Mouse (Mus musculus) layer of hippocampus, adult 11-12 months (tissue): ENCODE measurements at regions not wholly inside any gene's neighbourhood (a gene's known extent, or its start where the extent isn't known, plus 50 kb on each side); places are given as distances from the start of the nearest gene placed in this dataset.

ENCODE experiments used
- DNase-seq: peaks from one replicate; pipeline ENCODE4 v3.0.0; 2022; ENCODE audit warnings: low spot score

DNA sequence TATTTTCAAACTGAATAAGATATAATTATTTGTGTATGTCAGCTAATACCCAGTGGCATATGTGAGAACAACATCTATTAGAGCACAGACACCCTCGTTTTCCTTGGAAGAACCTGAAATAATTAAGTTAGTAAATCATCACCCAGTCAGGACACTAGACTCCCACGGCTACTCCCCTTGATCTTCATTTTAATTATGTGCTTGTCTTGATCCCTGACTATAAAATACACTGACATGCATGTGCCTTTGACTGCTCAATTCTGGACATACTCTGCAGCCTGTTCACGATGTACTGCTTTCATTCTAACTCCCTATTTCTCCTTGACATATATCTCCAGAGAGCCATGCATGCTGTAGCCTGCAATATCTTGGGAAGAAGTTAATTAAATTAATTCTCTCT is 232.7 kb upstream of the Atxn7l3b start:
- DNase-seq = no peak

DNA sequence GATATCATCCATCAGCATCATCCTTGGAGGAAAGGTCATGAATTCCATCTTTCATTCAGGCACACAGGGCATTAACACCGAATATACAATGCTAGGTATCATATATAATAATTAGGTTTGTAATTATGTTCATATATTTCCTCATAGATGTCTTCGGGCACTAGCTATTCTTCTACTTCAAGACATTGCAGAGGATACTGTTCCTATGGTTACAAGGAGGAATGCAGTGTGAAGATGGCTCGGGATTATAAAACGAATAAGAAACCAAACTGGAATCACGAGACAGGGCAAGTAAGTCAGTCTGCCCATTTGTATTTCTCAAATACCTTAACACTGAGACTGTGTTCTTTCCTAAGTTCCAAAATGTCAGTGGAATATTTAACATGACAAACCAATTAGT is 231.3 kb upstream of the Atxn7l3b start:
- DNase-seq = no peak

DNA sequence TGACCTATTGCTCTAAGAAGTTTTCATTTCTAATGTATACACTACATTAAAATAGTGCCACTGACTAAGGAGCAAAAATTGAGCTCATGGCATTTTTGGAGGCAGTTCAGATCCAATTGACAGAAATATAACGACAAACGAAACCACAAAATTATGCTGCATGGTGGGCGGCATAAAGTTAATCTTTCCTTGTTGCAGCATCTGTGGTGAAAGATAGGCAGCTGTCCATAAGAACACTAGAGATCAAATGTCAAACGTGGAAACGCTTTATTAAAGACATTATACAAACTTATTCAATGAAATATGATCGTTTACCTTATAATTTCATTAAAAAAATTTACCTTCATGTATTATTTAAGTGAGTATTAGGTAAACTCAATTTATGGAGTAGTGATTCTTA is 230.2 kb upstream of the Atxn7l3b start:
- no peak for DNase-seq

DNA sequence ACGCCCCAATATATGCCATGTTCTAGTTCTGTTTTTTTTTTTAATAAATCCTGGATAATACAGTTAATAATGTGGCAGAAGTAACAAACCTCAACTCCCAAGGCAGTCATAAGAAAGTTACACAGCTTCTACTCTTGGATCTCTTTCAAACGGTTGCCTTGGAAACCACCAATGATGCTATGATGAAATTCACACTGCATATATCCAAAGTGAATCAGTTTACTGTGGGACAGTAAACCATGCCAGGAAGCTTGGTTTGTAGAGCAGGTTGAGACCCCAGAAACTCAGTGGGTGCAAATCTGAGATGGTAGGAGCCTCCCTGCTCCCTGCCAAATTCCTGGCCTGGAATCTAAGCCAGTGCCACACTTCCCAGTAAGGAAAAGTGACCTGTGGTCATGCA is 212.8 kb upstream of the Atxn7l3b start:
- DNase-seq = peak; percentile 7

DNA sequence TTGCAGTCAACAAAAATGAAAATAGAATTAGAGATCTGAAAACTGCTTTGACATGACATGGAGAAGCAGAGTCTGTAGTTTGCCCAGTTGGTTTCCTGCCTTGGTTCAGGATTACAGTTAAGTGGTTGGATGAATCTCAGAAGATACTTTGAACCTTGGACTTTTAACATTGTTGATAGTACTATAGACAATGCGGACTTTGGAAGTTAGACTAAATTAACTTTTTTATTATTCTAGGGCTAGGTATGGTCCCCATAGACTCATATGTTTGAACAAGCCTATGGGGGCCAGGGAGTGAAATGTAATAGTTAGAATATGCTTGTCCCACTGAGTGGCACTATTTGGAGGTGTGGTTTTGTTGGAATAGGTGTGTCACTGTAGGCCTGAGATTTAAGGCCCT is 186.2 kb upstream of the Atxn7l3b start:
- no peak for DNase-seq

DNA sequence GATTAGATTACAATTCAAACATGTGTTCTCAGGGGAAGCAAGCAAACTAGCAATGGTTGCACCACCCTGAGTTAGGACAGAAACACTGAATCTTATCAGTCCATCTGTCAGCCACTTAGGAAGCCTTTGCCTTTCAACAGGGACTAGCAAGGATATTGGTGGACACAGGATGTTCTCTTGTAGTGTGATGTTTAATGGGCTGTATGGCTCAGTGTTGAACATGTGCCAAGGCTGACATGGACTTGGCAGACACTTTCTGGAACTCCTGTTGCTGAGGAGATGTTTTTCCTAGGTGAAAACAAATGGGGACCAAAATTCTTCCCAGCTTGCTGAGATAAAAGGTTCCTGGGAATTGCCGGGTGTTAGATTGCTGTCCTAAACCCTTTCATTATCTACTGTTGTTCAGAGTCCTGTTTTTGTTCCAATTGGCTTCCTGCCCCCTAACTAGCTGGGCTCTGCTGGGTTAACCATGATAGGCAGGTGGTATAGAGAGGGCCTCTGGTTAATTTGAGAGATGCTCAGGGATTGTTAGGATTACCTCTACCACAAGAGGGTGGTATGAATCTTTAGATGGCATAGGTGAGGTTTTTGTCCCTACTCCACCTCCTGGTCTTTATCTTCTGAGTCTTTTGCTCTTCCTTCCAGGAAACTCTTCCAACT is 177.1 kb upstream of the Atxn7l3b start:
- DNase-seq = peak; percentile 29

DNA sequence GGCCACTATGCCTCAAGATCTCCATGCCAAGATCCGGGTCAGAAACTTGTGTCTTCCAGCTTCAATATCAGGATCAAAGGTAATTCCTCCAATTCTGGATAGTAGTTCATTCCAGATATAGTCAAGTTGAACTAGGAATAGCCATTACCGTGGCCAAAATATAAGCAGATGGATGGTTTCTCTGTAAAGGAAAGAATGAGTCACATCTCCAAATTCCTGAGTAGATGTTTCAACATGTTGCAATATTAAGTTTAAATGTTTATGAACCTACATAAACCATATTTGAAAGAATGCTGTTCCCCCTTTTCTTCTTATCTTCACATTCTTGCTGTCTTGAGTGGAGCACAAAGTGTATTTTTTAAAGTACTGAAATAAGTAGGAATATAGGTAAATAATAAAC is 176.5 kb upstream of the Atxn7l3b start:
- DNase-seq = no peak
